Mouse (Mus musculus): ENCODE measurements around the gene Cyba.

DNA sequence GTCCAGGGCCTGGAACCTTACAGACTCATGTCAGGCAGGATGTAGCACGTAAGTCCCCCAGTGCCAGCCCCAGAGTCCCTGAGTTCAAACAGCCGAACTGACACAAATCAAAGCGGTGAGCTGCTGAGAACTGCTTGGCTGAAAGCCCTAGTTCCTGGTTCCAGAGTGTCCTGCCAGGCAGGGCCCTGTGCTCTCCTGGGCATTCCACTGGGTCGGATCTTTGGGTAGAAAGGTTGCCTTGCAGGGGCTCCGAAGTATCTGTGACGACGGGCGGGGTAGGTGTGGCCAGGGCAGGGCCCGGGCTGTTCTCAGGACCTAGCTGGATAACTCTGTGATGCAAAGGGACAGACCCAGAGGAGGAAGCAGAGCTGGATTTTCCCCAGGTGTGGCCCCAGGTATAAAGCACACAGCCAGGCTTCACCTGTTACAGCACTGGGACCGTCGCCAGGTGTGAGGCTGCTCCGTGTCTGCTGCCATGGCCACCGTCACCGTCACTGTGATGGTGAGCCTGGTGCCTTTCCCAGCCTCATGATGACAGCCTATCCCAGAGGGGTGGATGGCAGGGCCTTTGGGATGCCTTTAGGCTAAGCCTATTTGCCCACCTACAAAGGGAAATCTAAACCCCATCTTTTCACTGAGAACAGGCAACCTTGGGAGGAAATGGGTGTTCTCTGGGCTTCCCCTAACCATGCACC lies 11.2 kb downstream of the Cyba start, which contains the start of gene Il17c:
- TF ChIP-seq CTCF (IDR thresholded peaks at IDR 0.05; ENCODE audit: low read depth) (no peak), EP300 (IDR thresholded peaks at IDR 0.05; ENCODE audit: low read depth) (no peak)

All from liver, postnatal 0 days (tissue).